Mouse (Mus musculus): Measurements from ENCODE around the gene 1700001C19Rik.

DNA sequence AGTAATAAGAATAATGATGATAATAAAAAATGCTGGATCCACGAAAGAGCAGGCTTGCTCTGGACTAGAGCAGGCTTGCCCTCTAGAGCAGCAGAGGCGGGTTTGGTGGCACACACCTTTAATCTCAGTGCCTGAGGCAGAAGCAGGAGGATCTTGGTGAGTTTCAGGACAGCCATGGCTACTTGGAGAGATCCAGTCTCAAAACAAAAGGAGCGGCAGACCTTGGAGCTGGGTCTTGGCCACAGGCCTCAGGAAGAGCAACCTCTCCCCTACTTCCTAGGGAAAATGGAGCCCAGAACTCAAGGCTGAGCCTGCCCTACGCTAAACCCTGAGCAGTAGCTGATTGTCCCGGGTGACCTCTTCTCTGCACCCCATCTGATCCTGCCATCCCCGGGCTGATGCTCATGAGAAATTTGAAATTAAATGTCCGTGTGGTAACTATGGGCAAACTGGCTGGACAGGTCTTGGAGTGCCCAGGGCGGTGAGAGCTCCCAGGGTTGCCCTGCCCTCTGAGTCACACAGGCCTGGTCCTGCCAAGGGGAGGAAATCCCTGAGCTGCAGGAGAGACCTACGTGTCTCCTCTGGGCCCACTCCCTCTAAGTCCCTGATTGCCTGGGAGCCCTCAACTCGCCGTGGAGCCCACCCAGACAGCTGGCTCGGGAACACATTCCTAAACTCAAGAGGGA is 13.8 kb upstream of the 1700001C19Rik start:
- TF ChIP-seq MAFK (IDR thresholded peaks at IDR 0.05; ENCODE audit: insufficient read depth, low read depth, low read length) (no peak), ZNF384 (IDR thresholded peaks at IDR 0.05; ENCODE audit: low read depth, low read length) (no peak)

Measured in ES-E14 (cell line).